Mouse (Mus musculus) testis, adult 2 months (tissue): ENCODE data around the gene Dnajc13.

Experiments used
- CTCF ChIP-seq: fragments of 200-500 bp; IDR thresholded peaks from 2 replicates; pipeline ENCODE4 v1.5.1; 2012; ENCODE audit warnings: low read depth, mild to moderate bottlenecking, inconsistent platforms, low read length, moderate library complexity; ENCODE audit not compliant: control insufficient read depth, insufficient read depth, insufficient replicate concordance
- POLR2A ChIP-seq: fragments of 200-500 bp; IDR thresholded peaks from 2 replicates; pipeline ENCODE4 v1.6.1; 2012; ENCODE audit warnings: low read depth, mild to moderate bottlenecking, inconsistent platforms, low read length, moderate library complexity; ENCODE audit not compliant: control insufficient read depth

DNA sequence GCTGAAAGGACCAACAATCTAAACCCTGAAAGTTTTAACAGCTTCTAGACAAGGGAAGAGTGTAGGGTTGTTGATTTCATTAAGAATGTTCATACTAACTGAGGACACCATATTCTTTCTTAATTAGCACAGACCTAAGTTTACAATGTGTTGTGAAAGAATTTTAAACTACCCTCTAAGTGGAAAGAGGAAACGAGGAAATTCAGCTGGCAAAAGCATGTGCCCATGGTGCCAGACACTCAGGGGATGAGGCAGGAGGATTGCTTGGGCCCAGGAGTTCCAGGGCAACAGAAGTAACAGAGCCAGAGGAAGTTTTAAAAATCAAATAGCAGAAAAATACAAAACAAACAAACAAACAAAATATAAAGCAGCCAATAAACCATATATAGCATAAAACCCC, 28.9 kb downstream of the Dnajc13 start:
- TF ChIP-seq POLR2A (no peak), CTCF (no peak)
